Mouse (Mus musculus) adrenal gland, postnatal 14 days (tissue): ENCODE measurements at regions not wholly inside any gene's neighbourhood (a gene's known extent, or its start where the extent isn't known, plus 50 kb on each side); places are given as distances from the start of the nearest gene placed in this dataset.

ENCODE experiments used
- DNase-seq: peaks from one replicate; pipeline ENCODE4 v3.0.0; 2021; ENCODE audit warnings: mixed read lengths

- no peak for DNase-seq
Observed at GRCm38 (mm10) chr8:26689479-26690177, 287.5 kb upstream of the Zfp703 start.

DNA sequence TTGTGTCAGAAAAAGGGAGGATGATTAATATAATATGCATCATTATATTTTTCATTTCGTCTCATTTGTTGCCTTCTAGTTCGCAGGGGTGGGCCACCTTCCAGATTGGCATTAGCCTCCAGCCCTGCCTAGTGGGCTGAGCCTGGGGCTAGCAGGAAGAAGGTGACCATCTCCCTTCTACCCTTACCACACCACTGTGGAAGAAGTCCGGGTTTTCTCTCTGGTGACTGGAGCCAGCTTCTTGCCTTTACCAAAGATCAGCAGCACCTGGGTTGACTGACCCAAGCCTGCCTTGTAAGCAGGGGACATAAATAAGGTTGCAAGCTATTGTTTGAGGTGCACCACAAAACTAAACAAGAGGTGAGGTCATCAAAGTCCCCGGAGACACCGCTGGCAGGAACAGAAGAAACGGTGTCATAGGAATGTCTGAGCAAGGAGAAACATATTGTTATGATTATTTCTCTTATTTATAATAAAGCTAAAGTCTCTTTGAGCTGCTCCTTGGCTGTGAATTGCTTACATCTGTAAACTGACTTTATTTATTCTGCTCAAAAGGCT is 286.9 kb upstream of the Zfp703 start:
- peak; percentile 17 for DNase-seq

DNA sequence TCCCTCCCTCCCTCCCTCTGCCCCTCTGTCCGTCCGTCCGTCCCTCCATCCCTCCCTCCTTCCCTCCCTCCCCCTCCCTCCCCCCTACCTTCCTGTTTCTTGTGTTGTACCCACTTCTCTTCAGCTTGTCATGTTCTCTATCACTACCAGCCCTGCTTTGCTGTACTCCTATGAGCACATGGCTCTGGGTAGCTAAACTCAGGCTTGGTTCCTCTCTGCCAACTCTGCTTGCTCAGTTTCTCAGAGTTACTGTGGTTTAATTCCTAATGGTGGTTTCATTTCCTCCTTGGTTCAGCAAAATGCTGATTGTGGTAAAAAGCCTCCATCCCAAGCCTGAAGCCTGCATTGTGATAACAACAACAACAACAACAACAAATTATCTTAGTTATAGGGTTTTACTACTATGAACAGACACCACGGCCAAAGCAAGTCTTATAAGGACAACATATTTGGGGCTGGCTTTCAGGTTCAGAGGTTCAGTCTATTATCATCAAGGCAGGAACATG is 279.5 kb upstream of the Zfp703 start:
- DNase-seq: no peak

- no peak for DNase-seq
Observed at GRCm38 (mm10) chr8:26698580-26698979, 278.5 kb upstream of the Zfp703 start.

DNA sequence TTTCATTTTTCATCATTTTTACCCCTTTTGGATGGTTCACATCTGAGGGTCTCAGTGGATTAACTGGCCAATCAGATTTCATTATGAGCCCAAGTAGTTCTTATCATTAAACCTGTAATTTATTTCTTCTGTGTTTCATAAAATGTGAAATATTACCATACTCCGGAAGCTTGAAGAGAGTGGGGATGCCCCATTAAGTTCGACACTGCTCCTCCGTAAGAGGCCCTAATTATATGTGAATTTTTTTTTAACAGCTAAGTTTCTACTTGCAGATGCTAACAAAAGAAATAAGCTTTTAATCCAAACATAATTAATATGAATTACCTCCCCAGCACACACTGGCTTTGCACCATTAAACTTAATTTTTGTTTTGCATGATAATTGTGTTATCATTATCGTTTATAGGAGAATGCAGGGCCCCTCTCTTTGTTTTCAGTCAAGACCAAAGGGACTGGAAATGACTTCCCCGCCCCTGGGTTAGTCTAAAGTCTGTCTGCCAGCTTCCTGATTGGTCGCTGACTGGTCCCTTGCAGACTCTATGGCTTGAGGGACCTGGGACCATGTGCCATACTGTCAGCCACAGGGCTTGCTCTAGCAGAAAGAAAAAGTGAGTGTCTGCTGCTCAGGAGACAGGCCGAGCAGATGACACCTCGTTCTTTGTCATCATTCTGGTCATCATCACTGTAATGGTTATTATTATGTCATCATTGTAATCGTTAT is 270.9 kb upstream of the Zfp703 start:
- no peak for DNase-seq

GRCm38 (mm10) chr8:26706768-26707156 is 270.4 kb upstream of the Zfp703 start:
- DNase-seq: no peak

DNA sequence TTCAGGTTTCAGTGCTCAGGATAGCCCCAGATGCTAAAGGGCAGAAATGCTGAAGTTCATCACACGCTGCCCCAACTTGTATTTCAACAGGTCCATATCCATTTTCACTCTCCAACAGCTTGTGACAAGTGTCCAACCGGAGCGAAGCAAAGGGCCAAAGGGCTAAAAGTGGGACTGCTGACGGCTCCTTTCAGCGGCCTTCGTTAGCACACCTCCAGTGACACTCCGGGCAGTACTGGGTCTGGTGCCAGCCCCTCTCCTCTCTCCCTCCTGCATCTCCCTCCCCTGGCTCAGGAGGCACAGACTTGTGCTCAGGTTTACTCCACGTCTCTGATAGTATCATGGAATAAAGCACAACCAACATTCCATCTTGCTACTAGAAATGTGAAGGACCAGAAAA is 263.3 kb upstream of the Zfp703 start:
- DNase-seq: no peak

GRCm38 (mm10) chr8:26714714-26715113 is 262.4 kb upstream of the Zfp703 start:
- DNase-seq: no peak

GRCm38 (mm10) chr8:26718409-26719355 is 258.4 kb upstream of the Zfp703 start:
- DNase-seq: no peak

DNA sequence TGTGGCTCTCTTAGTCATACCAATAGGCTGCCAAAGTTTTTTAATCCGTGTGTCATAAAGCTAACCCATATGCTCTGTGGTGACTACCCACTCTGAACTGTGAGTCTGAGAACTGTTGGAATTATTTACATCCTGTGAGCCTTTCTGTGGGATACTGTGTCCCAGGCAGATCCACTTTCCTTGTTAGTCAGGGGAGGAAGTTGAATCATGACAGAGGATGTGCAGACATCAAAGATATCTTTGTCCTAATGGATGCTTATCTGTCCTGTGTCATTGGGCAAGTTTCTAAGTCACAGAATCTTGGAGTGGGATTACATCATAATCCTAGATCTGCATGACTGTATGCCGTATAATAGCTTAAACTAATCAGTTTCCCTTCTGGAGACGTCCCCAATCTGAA is 254.4 kb upstream of the Zfp703 start:
- no peak for DNase-seq

DNA sequence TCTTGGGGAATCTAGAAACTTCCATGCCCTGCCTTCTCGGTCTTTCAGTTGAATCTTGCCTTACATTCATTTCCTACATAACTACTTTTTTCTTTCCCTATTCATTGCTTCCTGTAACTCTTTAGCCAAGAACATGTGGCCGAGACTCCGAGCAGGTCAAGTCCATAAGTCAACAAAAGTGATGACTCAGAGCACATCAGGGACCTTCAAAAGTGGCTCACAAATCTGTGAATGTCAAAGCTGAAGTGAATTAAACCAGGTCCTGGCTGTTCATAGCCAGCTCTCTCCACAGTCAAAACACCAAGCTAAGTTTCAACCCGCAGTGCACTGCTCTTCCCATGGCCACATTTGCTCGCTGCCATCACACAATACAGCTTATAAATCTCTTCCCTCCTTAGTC is 252.5 kb upstream of the Zfp703 start:
- DNase-seq: peak; percentile 54

GRCm38 (mm10) chr8:26725521-26725920 is 251.6 kb upstream of the Zfp703 start:
- peak; percentile 15 for DNase-seq

DNA sequence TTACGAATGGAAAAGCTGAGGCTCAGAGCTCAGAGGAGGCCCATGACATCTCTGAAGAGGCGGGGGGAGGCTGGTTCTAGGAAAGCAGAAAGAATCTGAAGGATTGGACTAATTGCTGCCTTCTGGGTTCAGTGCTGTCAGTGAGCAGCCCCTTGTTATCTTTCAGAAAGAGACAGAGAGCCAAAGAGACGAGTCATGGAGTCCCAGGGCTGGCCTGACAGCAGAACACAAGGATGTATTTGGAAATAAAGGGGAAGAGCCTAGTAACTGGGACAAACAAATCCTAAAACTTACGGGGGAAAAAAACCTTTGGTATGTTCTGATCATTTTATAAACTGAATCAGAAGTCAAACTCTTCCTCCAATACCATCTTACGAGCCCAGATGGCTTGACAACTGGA is 247.8 kb upstream of the Zfp703 start:
- DNase-seq: no peak

- DNase-seq: no peak
Observed at GRCm38 (mm10) chr8:26731111-26731510, 246.0 kb upstream of the Zfp703 start.

- no peak for DNase-seq
Observed at GRCm38 (mm10) chr8:26744424-26744823, 232.7 kb upstream of the Zfp703 start.

- DNase-seq: no peak
Observed at GRCm38 (mm10) chr8:26746811-26747210, 230.3 kb upstream of the Zfp703 start.

- peak; percentile 83 for DNase-seq
Observed at GRCm38 (mm10) chr8:26747241-26747972, 229.7 kb upstream of the Zfp703 start.

DNA sequence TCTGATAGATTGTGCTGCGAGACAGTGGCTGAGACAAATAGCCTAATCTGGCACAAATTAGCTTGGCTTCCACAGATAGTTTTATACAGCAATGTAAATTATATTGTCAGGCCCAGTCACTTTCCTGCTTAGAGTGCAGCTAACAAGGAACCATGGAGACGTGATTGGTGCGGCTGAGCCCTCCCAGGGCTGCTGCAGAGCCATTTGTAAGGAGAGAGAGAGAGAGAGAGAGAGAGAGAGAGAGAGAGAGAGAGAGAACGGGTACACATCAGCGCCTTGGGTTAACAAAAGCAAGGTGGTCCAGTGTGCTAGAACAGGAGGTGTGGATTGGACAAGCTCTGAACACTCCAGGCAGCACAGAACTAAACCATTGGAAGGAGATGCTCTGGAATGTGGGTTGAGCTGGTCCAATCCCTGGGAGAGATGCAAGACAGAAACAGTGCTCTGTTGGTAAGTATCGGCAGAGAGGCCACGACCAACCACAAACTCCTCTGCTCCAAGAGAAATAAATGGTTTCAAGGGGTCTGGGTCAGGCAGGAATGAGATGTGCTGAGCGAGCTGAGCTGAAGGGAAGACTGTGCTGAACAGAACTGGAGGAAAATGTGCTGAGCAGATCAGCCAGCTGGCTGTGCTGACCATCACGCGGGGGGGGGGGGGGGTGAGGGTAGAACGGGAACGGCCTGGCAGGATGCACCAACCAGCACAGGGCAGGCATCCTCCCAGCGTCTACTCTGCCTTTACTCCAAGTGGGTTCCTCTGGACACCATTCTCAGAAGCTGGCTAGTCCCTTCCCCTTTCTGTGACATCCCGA is 228.8 kb upstream of the Zfp703 start:
- no peak for DNase-seq

DNA sequence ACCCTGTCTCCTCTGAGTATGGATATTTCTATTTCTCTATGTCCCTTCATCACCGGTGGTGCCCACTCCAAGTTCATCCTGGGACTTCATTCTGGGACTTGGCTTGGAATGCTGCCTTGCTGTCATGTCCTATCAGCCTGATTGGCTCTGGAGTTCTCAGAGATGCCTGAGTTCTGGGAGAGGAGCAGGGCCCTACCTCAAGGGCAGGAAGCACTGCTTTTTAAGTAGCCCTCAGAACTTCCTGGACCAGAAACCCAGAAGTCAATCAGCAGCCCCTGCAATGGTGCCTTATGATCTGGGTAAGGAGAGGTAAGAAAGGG is 228.2 kb upstream of the Zfp703 start:
- DNase-seq: no peak

- DNase-seq: no peak
Observed at GRCm38 (mm10) chr8:26750120-26750519, 227.0 kb upstream of the Zfp703 start.

DNA sequence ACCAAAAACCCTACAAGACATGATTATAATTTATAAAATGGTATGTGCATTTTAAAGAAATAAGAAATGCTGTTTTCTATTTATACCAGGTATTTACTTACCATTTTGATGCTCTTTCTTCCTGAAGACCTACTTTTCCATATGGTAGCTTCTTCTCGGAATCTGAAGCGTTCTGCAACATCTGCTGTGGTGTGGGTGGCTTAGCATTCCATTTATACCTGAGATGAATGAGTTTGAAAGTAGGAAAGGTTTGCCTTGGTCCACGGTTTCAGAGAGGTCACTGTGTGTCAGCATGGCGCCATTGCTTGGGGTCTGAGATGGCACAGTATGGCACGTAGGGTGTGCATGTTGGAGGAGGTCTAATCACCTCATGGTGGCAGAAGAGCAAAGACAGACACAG is 225.5 kb upstream of the Zfp703 start:
- no peak for DNase-seq
